Mouse (Mus musculus) myocyte (in vitro differentiated cells): ENCODE results near the gene Taco1. TPM values are rescaled to one million over a fixed set of nuclear protein-coding genes. Genes with fewer than 3 reads are reported as not detected.

Source experiments
- H3K27me3 ChIP-seq: one replicate; pipeline ENCODE4 v1.6.1; 2011; ENCODE audit not compliant: control insufficient read depth, insufficient read depth, insufficient read length
- H3K36me3 ChIP-seq: one replicate; pipeline ENCODE4 v1.6.1; 2011; ENCODE audit not compliant: control insufficient read depth, insufficient read depth
- H3K4me2 ChIP-seq: one replicate; pipeline ENCODE4 v1.6.1; 2011; ENCODE audit warnings: low read depth, control low read depth
- H3K4me3 ChIP-seq: one replicate; pipeline ENCODE4 v1.5.1; 2011; ENCODE audit warnings: mild to moderate bottlenecking, control low read depth, moderate library complexity
- H3K79me2 ChIP-seq: one replicate; pipeline ENCODE4 v1.6.1; 2011; ENCODE audit not compliant: control insufficient read depth, insufficient read depth
- H3ac ChIP-seq: one replicate; pipeline ENCODE4 v1.6.1; 2011; ENCODE audit not compliant: control insufficient read depth, insufficient read length
- CEBPB ChIP-seq: IDR thresholded peaks from 2 replicates; pipeline ENCODE4 v1.6.1; 2011; ENCODE audit warnings: mild to moderate bottlenecking, moderate library complexity; ENCODE audit not compliant: poor library complexity, insufficient read depth, severe bottlenecking
- E2F4 ChIP-seq: IDR thresholded peaks from one replicate; pipeline ENCODE4 v1.6.1; 2011; ENCODE audit warnings: mild to moderate bottlenecking, control low read depth, moderate library complexity; ENCODE audit not compliant: insufficient read depth
- MAX ChIP-seq: IDR thresholded peaks from one replicate; pipeline ENCODE4 v1.6.1; 2011; ENCODE audit warnings: low read depth, mild to moderate bottlenecking, control low read depth
- MYOD1 ChIP-seq, 3 experiments: IDR thresholded peaks; one replicate each; pipeline ENCODE4 v1.6.1; 2011; ENCODE audit warnings: control low read depth in 2 of 3, low read depth in 2 of 3, mild to moderate bottlenecking in 2 of 3, moderate library complexity in 1 of 3; ENCODE audit not compliant: insufficient read length in 2 of 3, control insufficient read depth in 1 of 3
- MYOG ChIP-seq, 3 experiments: IDR thresholded peaks; one replicate each; pipeline ENCODE4 v1.6.1; 2011; ENCODE audit warnings: control low read depth in 2 of 3, low read depth in 2 of 3, mild to moderate bottlenecking in 2 of 3; ENCODE audit not compliant: insufficient read length in 2 of 3, control insufficient read depth in 1 of 3, insufficient read depth in 1 of 3
- POLR2A ChIP-seq: IDR thresholded peaks from one replicate; pipeline ENCODE4 v1.6.1; 2011; ENCODE audit warnings: low read depth, mild to moderate bottlenecking, control low read depth, moderate library complexity; ENCODE audit not compliant: insufficient read length
- POLR2AphosphoS2 ChIP-seq: IDR thresholded peaks from one replicate; pipeline ENCODE4 v1.6.1; 2011; ENCODE audit warnings: low read depth, control low read depth; ENCODE audit not compliant: insufficient read length
- REST ChIP-seq: IDR thresholded peaks from one replicate; pipeline ENCODE4 v1.6.1; 2011; ENCODE audit warnings: mild to moderate bottlenecking, control low read depth, moderate library complexity; ENCODE audit not compliant: insufficient read depth, insufficient read length
- SRF ChIP-seq: IDR thresholded peaks from one replicate; pipeline ENCODE4 v1.6.1; 2011; ENCODE audit warnings: low read depth; ENCODE audit not compliant: control insufficient read depth, insufficient read length
- TCF12 ChIP-seq: IDR thresholded peaks from one replicate; pipeline ENCODE4 v1.6.1; 2011; ENCODE audit warnings: mild to moderate bottlenecking, control low read depth; ENCODE audit not compliant: poor library complexity, insufficient read depth, severe bottlenecking
- TCF3 ChIP-seq: IDR thresholded peaks from one replicate; pipeline ENCODE4 v1.6.1; 2011; ENCODE audit warnings: low read depth, control low read depth; ENCODE audit not compliant: insufficient read length
- USF1 ChIP-seq: IDR thresholded peaks from one replicate; pipeline ENCODE4 v1.6.1; 2011; ENCODE audit warnings: low read depth, mild to moderate bottlenecking, control low read depth, moderate library complexity
- polyA plus RNA-seq: library from polyadenylated mRNA; unstranded; fragments of >200 nt; fragmentation: generic; extraction: Trizol; gene quantifications from one replicate; pipeline ENCODE4 v1.2.1, GENCODE M21; 2012; ENCODE audit warnings: missing spikeins

Taco1 gene
- polyA plus RNA-seq, 1 experiment: 21.2 TPM

DNA sequence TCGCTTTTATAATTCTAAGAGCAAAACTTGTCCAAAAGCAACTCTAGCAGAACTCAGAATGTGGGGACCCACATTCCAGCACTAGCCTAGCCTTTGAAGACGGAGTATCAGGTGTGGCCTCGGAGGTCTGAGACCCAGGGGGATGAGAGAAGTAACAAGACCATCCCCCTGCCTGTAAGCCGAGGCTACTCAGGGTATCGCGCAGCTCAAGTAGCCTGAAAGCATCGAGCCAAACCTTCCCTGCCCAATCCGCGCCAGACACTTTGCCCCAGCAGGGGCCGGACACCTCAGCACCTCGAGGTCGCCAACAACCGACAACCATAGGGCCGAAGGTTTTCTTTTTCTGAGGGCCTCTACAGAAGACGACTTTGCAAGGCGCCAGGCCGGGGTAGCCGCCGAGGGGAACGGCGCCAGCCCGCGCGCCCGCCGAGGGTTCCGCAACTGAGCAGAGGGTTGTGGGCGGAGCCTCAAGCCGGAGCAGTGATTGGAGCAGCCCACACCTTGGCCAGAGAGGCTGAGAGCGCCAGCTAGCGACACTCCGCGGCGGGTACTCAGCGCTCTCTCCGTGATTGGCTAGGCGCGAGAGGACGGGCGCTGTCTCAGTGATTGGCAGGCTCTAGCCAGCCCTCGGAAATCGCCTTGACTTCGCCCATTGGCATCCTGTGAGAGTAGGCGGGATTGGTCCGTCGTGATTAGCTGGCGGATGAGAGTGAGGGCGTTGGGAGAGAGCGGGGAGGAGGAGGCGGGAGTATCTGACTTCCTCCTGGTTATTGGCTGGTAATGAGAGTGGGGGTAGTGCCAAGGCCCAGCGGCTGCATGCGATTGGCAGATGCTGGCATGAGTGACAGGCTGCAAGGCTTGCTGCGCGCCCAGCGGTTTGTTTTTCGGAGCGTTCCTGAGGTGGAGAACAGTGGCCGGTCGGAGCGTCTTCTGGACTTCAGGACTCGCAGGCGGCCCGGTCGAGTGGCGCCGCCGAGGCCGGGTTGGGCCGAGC is 18.1 kb downstream of the Taco1 start, which contains the start of gene Map3k3:
Gene Map3k3, plus strand, starts transcription at position 906 of the 994 bp plus-strand sequence.
- H3K4me2 ChIP-seq: peak within 1 kb of the TSS; percentile 83
- peaks cover 38% of the 10 kb centered on the region for H3K79me2 ChIP-seq
- TF ChIP-seq POLR2A: peak; percentile 95
- TF ChIP-seq MYOG (IDR thresholded peaks at IDR 0.05; ENCODE audit: control insufficient read depth in 1 of 3, insufficient read depth in 1 of 3, insufficient read length in 2 of 3, low read depth in 2 of 3): no peak
- TF ChIP-seq REST: no peak
- TF ChIP-seq E2F4: peak; percentile 44
- TF ChIP-seq POLR2AphosphoS2: peak; percentile 79
- peak within 1 kb of the TSS; percentile 55 for H3K4me3 ChIP-seq
- no peaks in the 10 kb centered on the region for H3K27me3 ChIP-seq
- no peaks in the 10 kb centered on the region for H3K36me3 ChIP-seq
- H3ac ChIP-seq: peak within 1 kb of the TSS; percentile 58

DNA sequence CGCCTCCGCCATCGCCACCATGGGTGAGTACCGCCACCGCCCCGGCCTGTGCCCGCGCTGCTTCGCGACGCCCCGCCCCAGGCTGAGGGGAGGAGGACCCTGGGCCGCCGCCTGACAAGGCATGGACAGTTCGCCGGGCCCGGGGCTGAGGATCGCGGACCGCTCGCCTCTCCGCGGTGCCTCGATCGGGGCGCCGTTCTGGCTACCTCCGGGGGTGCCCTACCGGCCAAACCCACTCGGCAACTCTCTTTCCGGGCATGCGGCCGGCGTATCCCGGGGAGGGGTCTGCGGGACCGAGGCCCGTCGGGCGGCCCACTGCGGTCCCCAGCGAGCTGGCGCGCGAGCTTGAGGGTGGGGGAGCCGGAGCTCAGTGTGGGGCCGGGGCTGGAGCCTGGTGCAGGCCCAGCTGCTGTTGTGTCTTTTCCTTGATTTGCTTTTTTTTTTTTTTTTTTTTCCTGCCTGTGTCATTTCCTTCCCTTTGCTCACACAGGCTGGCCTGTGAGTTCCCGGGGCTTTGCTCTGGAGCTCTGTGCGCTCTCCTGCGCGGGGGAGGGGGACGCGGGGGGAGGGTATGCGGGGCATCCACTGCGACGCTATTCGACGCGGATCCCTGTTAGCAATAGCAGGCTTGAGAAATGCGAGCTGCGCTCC is 19.2 kb downstream of the Taco1 start:
- H3K27me3 ChIP-seq: no peaks in the 10 kb centered on the region
- peak overlapping the region; percentile 58 for H3ac ChIP-seq
- TF ChIP-seq POLR2AphosphoS2: no peak
- TF ChIP-seq POLR2A: peak; percentile 80
- peak overlapping the region; percentile 79 for H3K4me2 ChIP-seq
- no peaks in the 10 kb centered on the region for H3K36me3 ChIP-seq
- H3K4me3 ChIP-seq: peak overlapping the region; percentile 55
- H3K79me2 ChIP-seq: peaks cover 48% of the 10 kb centered on the region

DNA sequence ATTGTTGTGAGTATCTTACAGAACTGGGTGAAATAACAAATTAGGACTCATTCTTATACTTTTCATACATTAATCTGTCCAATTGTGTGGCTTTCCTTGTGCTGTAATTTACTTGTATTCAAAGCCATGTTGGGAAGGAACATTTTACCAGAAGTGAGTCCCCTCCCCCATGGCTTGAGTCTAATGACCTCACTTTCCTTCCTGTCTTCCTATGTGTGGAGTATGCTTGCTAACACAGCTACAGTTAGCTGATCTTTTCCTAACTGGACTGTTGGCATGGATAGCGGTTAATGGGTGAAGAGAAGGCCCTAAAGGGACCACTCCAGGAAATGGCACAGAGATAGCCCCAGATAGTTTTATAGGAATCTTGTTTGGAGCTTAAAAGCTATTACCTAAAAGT is 32.4 kb downstream of the Taco1 start:
- no peak overlapping the region for H3K4me3 ChIP-seq
- H3K27me3 ChIP-seq: no peaks in the 10 kb centered on the region
- peaks cover 11% of the 10 kb centered on the region for H3K36me3 ChIP-seq
- peaks cover 71% of the 10 kb centered on the region for H3K79me2 ChIP-seq
- TF ChIP-seq MAX: no peak
- TF ChIP-seq MYOD1 (IDR thresholded peaks at IDR 0.05; ENCODE audit: control insufficient read depth in 1 of 3, insufficient read length in 2 of 3, low read depth in 2 of 3): no peak
- no peak for TF ChIP-seq TCF3
- TF ChIP-seq REST: no peak
- TF ChIP-seq SRF: no peak
- TF ChIP-seq CEBPB: no peak
- no peak for TF ChIP-seq E2F4
- H3ac ChIP-seq: no peak overlapping the region
- no peak overlapping the region for H3K4me2 ChIP-seq

DNA sequence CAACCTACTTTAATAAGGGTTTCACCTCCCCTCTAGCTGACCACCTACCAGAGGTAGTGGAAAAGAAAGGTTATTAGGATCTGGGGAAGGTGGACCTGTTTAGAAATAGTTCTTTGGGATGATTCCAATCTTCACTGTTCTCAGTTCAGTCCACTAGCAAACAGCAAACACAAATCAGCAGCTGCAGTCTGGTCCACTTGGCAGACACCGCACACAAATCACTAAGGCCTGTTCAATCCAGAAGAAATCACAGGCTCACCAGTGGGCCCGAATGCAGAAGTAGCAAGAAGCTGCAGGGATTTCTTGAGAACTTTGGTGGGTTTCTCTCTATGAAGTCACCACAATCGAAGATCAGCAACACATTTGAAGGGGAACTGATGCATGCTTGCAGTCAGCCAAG is 37.0 kb downstream of the Taco1 start:
- Histone ChIP-seq H3K36me3 (peaks cover 7% of the 10 kb centered on the region), H3K79me2 (peaks cover 37% of the 10 kb centered on the region), H3K27me3 (no peaks in the 10 kb centered on the region), H3K4me2 (no peak overlapping the region), H3K4me3 (no peak overlapping the region), H3ac (no peak overlapping the region)
- TF ChIP-seq MAX: no peak
- no peak for TF ChIP-seq CEBPB
- no peak for TF ChIP-seq TCF12
- no peak for TF ChIP-seq TCF3
- no peak for TF ChIP-seq POLR2A
- no peak for TF ChIP-seq SRF
- no peak for TF ChIP-seq REST

DNA sequence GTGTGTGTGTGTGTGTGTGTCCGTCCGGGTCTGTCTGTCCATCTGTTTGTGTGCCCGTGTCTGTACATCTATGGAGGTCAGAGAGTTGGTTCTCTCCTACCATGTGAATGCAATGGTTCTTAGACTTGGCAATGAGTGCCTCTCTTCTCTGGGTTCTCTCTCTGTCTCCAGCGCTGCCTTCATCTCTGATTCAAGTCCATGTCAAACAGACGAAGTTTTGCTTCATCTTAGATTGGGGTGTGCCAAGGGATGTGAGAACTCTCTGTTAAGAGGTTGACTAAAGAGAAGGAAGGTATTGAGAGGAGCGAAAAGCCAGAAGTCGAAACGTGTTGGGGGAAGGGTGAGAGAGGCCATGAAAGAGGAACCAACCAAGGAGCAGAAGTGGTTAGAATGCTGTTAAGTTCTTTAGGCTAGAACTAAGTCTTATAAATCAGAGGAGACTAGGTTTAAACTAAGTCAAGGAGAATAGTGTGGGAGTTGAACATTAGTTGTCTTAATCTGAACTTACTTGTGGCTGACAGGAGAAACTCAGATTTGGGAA is 40.3 kb downstream of the Taco1 start:
- Histone ChIP-seq H3K36me3 (peaks cover 7% of the 10 kb centered on the region), H3K4me2 (no peak overlapping the region), H3K4me3 (no peak overlapping the region), H3ac (no peak overlapping the region), H3K27me3 (no peaks in the 10 kb centered on the region), H3K79me2 (peaks cover 23% of the 10 kb centered on the region)
- TF ChIP-seq MYOD1 (IDR thresholded peaks at IDR 0.05; ENCODE audit: control insufficient read depth in 1 of 3, insufficient read length in 2 of 3, low read depth in 2 of 3) (no peak), E2F4 (no peak), POLR2AphosphoS2 (no peak), TCF12 (no peak), POLR2A (no peak), MAX (no peak), SRF (no peak), USF1 (no peak), MYOG (IDR thresholded peaks at IDR 0.05; ENCODE audit: control insufficient read depth in 1 of 3, insufficient read depth in 1 of 3, insufficient read length in 2 of 3, low read depth in 2 of 3) (no peak), TCF3 (no peak), CEBPB (no peak), REST (no peak)
